Mouse (Mus musculus): ENCODE measurements around the gene Psg22.
A peak's percentile ranks its signal among the peaks of the same experiment; 100 is the strongest.
"Not testable (repeated sequence)": the region's sequence is repeated elsewhere in the genome, so short reads cannot be mapped to it uniquely, and the experiment has no call there.

The Psg22 gene

GRCm38 (mm10) chr7:18717790-18718189, at the start of gene Psg22:
Gene Psg22 (plus strand): TSS chr7:18718090.
- no peak for DNase-seq (ENCODE audit: low spot score)

GRCm38 (mm10) chr7:18679772-18680171, 38.1 kb upstream of the Psg22 start:
- peak; percentile 16 for DNase-seq (ENCODE audit: low spot score)

GRCm38 (mm10) chr7:18685586-18685985, 32.3 kb upstream of the Psg22 start:
- DNase-seq (ENCODE audit: low spot score) = no peak

GRCm38 (mm10) chr7:18686085-18686484, 31.8 kb upstream of the Psg22 start, which contains the start of gene Psg20:
Gene Psg20 (minus strand): TSS chr7:18686185.
- no peak for DNase-seq (ENCODE audit: low spot score)

- DNase-seq (ENCODE audit: low spot score) = not testable (repeated sequence)
Observed at GRCm38 (mm10) chr7:18710331-18710730, 7.6 kb upstream of the Psg22 start.

GRCm38 (mm10) chr7:18710846-18711245, 7.0 kb upstream of the Psg22 start:
- no peak for DNase-seq (ENCODE audit: low spot score)

- no peak for DNase-seq (ENCODE audit: low spot score)
Observed at GRCm38 (mm10) chr7:18715546-18715945, 2.3 kb upstream of the Psg22 start.

GRCm38 (mm10) chr7:18724001-18724400, 6.1 kb downstream of the Psg22 start:
- no peak for DNase-seq (ENCODE audit: low spot score)

GRCm38 (mm10) chr7:18725931-18726330, 8.0 kb downstream of the Psg22 start:
- not testable (repeated sequence) for DNase-seq (ENCODE audit: low spot score)

GRCm38 (mm10) chr7:18728391-18728790, 10.5 kb downstream of the Psg22 start:
- no peak for DNase-seq (ENCODE audit: low spot score)

GRCm38 (mm10) chr7:18733111-18733510, 15.2 kb downstream of the Psg22 start:
- no peak for DNase-seq (ENCODE audit: low spot score)

GRCm38 (mm10) chr7:18734451-18734850, 16.6 kb downstream of the Psg22 start:
- DNase-seq (ENCODE audit: low spot score) = no peak

- no peak for DNase-seq (ENCODE audit: low spot score)
Observed at GRCm38 (mm10) chr7:18746189-18746860, 28.4 kb downstream of the Psg22 start.

- not testable (repeated sequence) for DNase-seq (ENCODE audit: low spot score)
Observed at GRCm38 (mm10) chr7:18747420-18747819, 29.5 kb downstream of the Psg22 start.

- DNase-seq (ENCODE audit: low spot score) = no peak
Observed at GRCm38 (mm10) chr7:18748994-18749895, 31.4 kb downstream of the Psg22 start.

GRCm38 (mm10) chr7:18749896-18750477, 32.1 kb downstream of the Psg22 start:
- peak; percentile 31 for DNase-seq (ENCODE audit: low spot score)

GRCm38 (mm10) chr7:18760152-18760551, 42.3 kb downstream of the Psg22 start:
- not testable (repeated sequence) for DNase-seq (ENCODE audit: low spot score)

- not testable (repeated sequence) for DNase-seq (ENCODE audit: low spot score)
Observed at GRCm38 (mm10) chr7:18762885-18763284, 45.0 kb downstream of the Psg22 start.
